Mouse (Mus musculus) gastrocnemius, adult 8-10 months (tissue): ENCODE measurements at regions not wholly inside any gene's neighbourhood (a gene's known extent, or its start where the extent isn't known, plus 50 kb on each side); places are given as distances from the start of the nearest gene placed in this dataset.
"Not testable (repeated sequence)": the region's sequence is repeated elsewhere in the genome, so short reads cannot be mapped to it uniquely, and the experiment has no call there.

Source experiments
- DNase-seq, 2 experiments: peaks; one replicate each; pipeline ENCODE4 v3.0.0; 2022; ENCODE audit warnings: low spot score in 2 of 2

- no peak for DNase-seq
Measured at GRCm38 (mm10) chr5:96898120-96898672, 99.3 kb upstream of the Bmp2k start.

GRCm38 (mm10) chr5:96898695-96899094 is 98.8 kb upstream of the Bmp2k start:
- DNase-seq: no peak

- DNase-seq: no peak
Measured at GRCm38 (mm10) chr5:96905572-96906271, 91.8 kb upstream of the Bmp2k start.

GRCm38 (mm10) chr5:96908371-96908770 is 89.1 kb upstream of the Bmp2k start:
- not testable (repeated sequence) for DNase-seq

- DNase-seq: no peak
Measured at GRCm38 (mm10) chr5:96909218-96909617, 88.3 kb upstream of the Bmp2k start.

- peak in 1 of 2 experiments; percentile 18 for DNase-seq
Measured at GRCm38 (mm10) chr5:96911550-96912253, 85.8 kb upstream of the Bmp2k start.

GRCm38 (mm10) chr5:96912254-96912635 is 85.2 kb upstream of the Bmp2k start:
- DNase-seq: no peak

- no peak for DNase-seq
Measured at GRCm38 (mm10) chr5:96912781-96913180, 84.7 kb upstream of the Bmp2k start.

GRCm38 (mm10) chr5:96913711-96914110 is 83.8 kb upstream of the Bmp2k start:
- no peak for DNase-seq

GRCm38 (mm10) chr5:96914696-96915404 is 82.6 kb upstream of the Bmp2k start:
- no peak for DNase-seq

- no peak for DNase-seq
Measured at GRCm38 (mm10) chr5:96916897-96917296, 80.6 kb upstream of the Bmp2k start.

GRCm38 (mm10) chr5:96917596-96918258 is 79.8 kb upstream of the Bmp2k start:
- no peak for DNase-seq

GRCm38 (mm10) chr5:96919149-96919548 is 78.3 kb upstream of the Bmp2k start:
- DNase-seq: no peak

- no peak for DNase-seq
Measured at GRCm38 (mm10) chr5:96921037-96921436, 76.5 kb upstream of the Bmp2k start.

- no peak for DNase-seq
Measured at GRCm38 (mm10) chr5:96921511-96921910, 76.0 kb upstream of the Bmp2k start.

- no peak for DNase-seq
Measured at GRCm38 (mm10) chr5:96921973-96922715, 75.3 kb upstream of the Bmp2k start.

- no peak for DNase-seq
Measured at GRCm38 (mm10) chr5:96922716-96923076, 74.8 kb upstream of the Bmp2k start.

GRCm38 (mm10) chr5:96923526-96923925 is 74.0 kb upstream of the Bmp2k start:
- DNase-seq: no peak

GRCm38 (mm10) chr5:96924736-96925429 is 72.6 kb upstream of the Bmp2k start:
- DNase-seq: no peak

GRCm38 (mm10) chr5:96925943-96926342 is 71.5 kb upstream of the Bmp2k start:
- no peak for DNase-seq
